Mouse (Mus musculus): Measurements from ENCODE around the gene Ttc28.
A peak's percentile ranks its signal among the peaks of the same experiment; 100 is the strongest.

Ttc28 gene

GRCm38 (mm10) chr5:111164348-111164920 is 284.8 kb downstream of the Ttc28 start:
- DNase-seq (ENCODE audit: low spot score in 2 of 2), result no peak

- no peak for DNase-seq (ENCODE audit: low spot score in 2 of 2)
Measured at GRCm38 (mm10) chr5:111170383-111170782, 290.8 kb downstream of the Ttc28 start.

GRCm38 (mm10) chr5:111175410-111175809 is 295.8 kb downstream of the Ttc28 start:
- no peak for DNase-seq (ENCODE audit: low spot score in 2 of 2)

GRCm38 (mm10) chr5:111175842-111176241 is 296.2 kb downstream of the Ttc28 start:
- DNase-seq (ENCODE audit: low spot score in 2 of 2), result no peak

- peak; percentile 57 to 66 for DNase-seq (ENCODE audit: low spot score in 2 of 2)
Measured at GRCm38 (mm10) chr5:111176441-111176840, 296.8 kb downstream of the Ttc28 start.

- DNase-seq (ENCODE audit: low spot score in 2 of 2), result peak; percentile 82 to 90
Measured at GRCm38 (mm10) chr5:111178324-111179076, 298.9 kb downstream of the Ttc28 start.

GRCm38 (mm10) chr5:111179651-111180050 is 300.0 kb downstream of the Ttc28 start:
- no peak for DNase-seq (ENCODE audit: low spot score in 2 of 2)

GRCm38 (mm10) chr5:111180091-111181053 is 300.8 kb downstream of the Ttc28 start:
- DNase-seq (ENCODE audit: low spot score in 2 of 2), result no peak

- no peak for DNase-seq (ENCODE audit: low spot score in 2 of 2)
Measured at GRCm38 (mm10) chr5:111181204-111181912, 301.8 kb downstream of the Ttc28 start.

GRCm38 (mm10) chr5:111186600-111186999 is 307.0 kb downstream of the Ttc28 start:
- no peak for DNase-seq (ENCODE audit: low spot score in 2 of 2)

GRCm38 (mm10) chr5:111191972-111192371 is 312.4 kb downstream of the Ttc28 start:
- no peak for DNase-seq (ENCODE audit: low spot score in 2 of 2)

- DNase-seq (ENCODE audit: low spot score in 2 of 2), result peak; percentile 37 to 39
Measured at GRCm38 (mm10) chr5:111194829-111195228, 315.2 kb downstream of the Ttc28 start.

GRCm38 (mm10) chr5:111195488-111196485 is 316.2 kb downstream of the Ttc28 start:
- DNase-seq (ENCODE audit: low spot score in 2 of 2), result peak; percentile 8 to 35

- DNase-seq (ENCODE audit: low spot score in 2 of 2), result no peak
Measured at GRCm38 (mm10) chr5:111197727-111198126, 318.1 kb downstream of the Ttc28 start.

- peak in 1 of 2 experiments; percentile 28 for DNase-seq (ENCODE audit: low spot score in 2 of 2)
Measured at GRCm38 (mm10) chr5:111200167-111200840, 320.7 kb downstream of the Ttc28 start.

GRCm38 (mm10) chr5:111200915-111201610 is 321.5 kb downstream of the Ttc28 start:
- no peak for DNase-seq (ENCODE audit: low spot score in 2 of 2)

- no peak for DNase-seq (ENCODE audit: low spot score in 2 of 2)
Measured at GRCm38 (mm10) chr5:111204221-111204620, 324.6 kb downstream of the Ttc28 start.

GRCm38 (mm10) chr5:111204976-111205586 is 325.5 kb downstream of the Ttc28 start:
- DNase-seq (ENCODE audit: low spot score in 2 of 2), result no peak

GRCm38 (mm10) chr5:111205817-111206216 is 326.2 kb downstream of the Ttc28 start:
- DNase-seq (ENCODE audit: low spot score in 2 of 2), result no peak

Data from natural killer cell, adult 2 months (primary cell).